Comparison of ENCODE assay signal across 11 mouse cellular contexts in genomic region chr5:82060679-82061078, GRCm38 (mm10).
DNase-seq lines count a peak whose midpoint lies in the region; ATAC-seq and TF ChIP-seq lines count a peak whose summit lies in the region.
"Had no signal": no experiment of that assay in that cellular context is flagged by ENCODE, and none has a peak within 500 bp of the region (broad histone marks: within the 10 kb centered on the region; RNA-seq: fewer than 3 reads in every experiment).

No protein-coding gene starts in this region.

- ATAC-seq in kidney, embryonic 14.5 days (ENCODE audit: low FRiP score, low TSS enrichment): no peak
- ATAC-seq in liver, postnatal 0 days: no peak
- no peak for ATAC-seq in forebrain, embryonic 13.5 days

- no peak for TF ChIP-seq EP300 in liver, postnatal 0 days (IDR thresholded peaks at IDR 0.05; ENCODE audit: low read depth)

- 0 out of 2 replicates have a peak, but pooled peaks have one; percentile 21 for TF ChIP-seq CTCF in kidney, adult 2 months (conservative IDR thresholded peaks at IDR 0.05; ENCODE audit: insufficient read depth, insufficient read length, low read depth, low read length)
- no peak for TF ChIP-seq CTCF in liver, postnatal 0 days (IDR thresholded peaks at IDR 0.05; ENCODE audit: low read depth)

- 31% methylated on average over 1 of the region's 1 CpGs for WGBS in kidney, adult 2 months
- 71% methylated on average over 1 of the region's 1 CpGs for WGBS in kidney, embryonic 14.5 days
- 50% methylated on average over 1 of the region's 1 CpGs for WGBS in liver, postnatal 0 days (ENCODE audit: insufficient replicate concordance)
- 58% methylated on average over 1 of the region's 1 CpGs for WGBS in forebrain, embryonic 13.5 days

- peaks cover 3% of the 10 kb centered on the region; the same call in 1 of the 2 replicates for H3K9me3 ChIP-seq in kidney, embryonic 14.5 days (ENCODE audit: control insufficient read depth, low read length)
- H3K9me3 ChIP-seq in liver, postnatal 0 days (ENCODE audit: low read length): no peaks in the 10 kb centered on the region
- H3K9me3 ChIP-seq in forebrain, embryonic 13.5 days (replicated peaks): 0 out of 2 replicates have a peak, but pooled peaks cover 4% of the 10 kb centered on the region
- H3K9me3 ChIP-seq: hindbrain, embryonic 13.5 days; liver, embryonic 13.5 days had no signal

- no peak overlapping the region for H3K27ac ChIP-seq in kidney, adult 2 months (ENCODE audit: insufficient read depth, low read depth, low read length)
- no peak overlapping the region for H3K27ac ChIP-seq in kidney, embryonic 14.5 days (ENCODE audit: low read depth, low read length)
- no peak overlapping the region for H3K27ac ChIP-seq in liver, postnatal 0 days (ENCODE audit: low read depth)
- no peak overlapping the region for H3K27ac ChIP-seq in forebrain, embryonic 13.5 days
- H3K27ac ChIP-seq: hindbrain, embryonic 13.5 days; liver, embryonic 13.5 days; neural tube, embryonic 12.5 days had no signal

- no peak overlapping the region for H3K9ac ChIP-seq in kidney, embryonic 14.5 days (ENCODE audit: low read depth, low read length)
- no peak overlapping the region for H3K9ac ChIP-seq in liver, postnatal 0 days (replicated peaks)
- no peak overlapping the region for H3K9ac ChIP-seq in forebrain, embryonic 13.5 days
- H3K9ac ChIP-seq: hindbrain, embryonic 13.5 days; liver, embryonic 13.5 days; neural tube, embryonic 12.5 days had no signal

- H3K4me3 ChIP-seq in kidney, adult 2 months (ENCODE audit: insufficient read depth, low read depth, low read length): no peak overlapping the region
- H3K4me3 ChIP-seq in kidney, embryonic 14.5 days (ENCODE audit: low read length): no peak overlapping the region
- no peak overlapping the region for H3K4me3 ChIP-seq in liver, postnatal 0 days (ENCODE audit: low read depth, low read length)
- no peak overlapping the region for H3K4me3 ChIP-seq in forebrain, embryonic 13.5 days
- H3K4me3 ChIP-seq: hindbrain, embryonic 13.5 days; liver, embryonic 13.5 days; neural tube, embryonic 12.5 days had no signal

- no peak overlapping the region for H3K4me2 ChIP-seq in kidney, embryonic 14.5 days (replicated peaks; ENCODE audit: low read depth, low read length)
- no peak overlapping the region for H3K4me2 ChIP-seq in liver, postnatal 0 days (ENCODE audit: low read depth, low read length)
- no peak overlapping the region for H3K4me2 ChIP-seq in forebrain, embryonic 13.5 days
- H3K4me2 ChIP-seq: hindbrain, embryonic 13.5 days; liver, embryonic 13.5 days; neural tube, embryonic 12.5 days had no signal

- no peak for TF ChIP-seq POLR2A in kidney, adult 2 months (IDR thresholded peaks at IDR 0.05; ENCODE audit: low read depth, low read length)

- H3K4me1 ChIP-seq in kidney, adult 2 months (ENCODE audit: control insufficient read depth, insufficient read depth, low read length): no peaks in the 10 kb centered on the region
- H3K4me1 ChIP-seq in kidney, embryonic 14.5 days (ENCODE audit: control insufficient read depth, insufficient read depth, low read length): no peaks in the 10 kb centered on the region
- no peaks in the 10 kb centered on the region for H3K4me1 ChIP-seq in liver, postnatal 0 days (ENCODE audit: insufficient read depth)
- no peaks in the 10 kb centered on the region for H3K4me1 ChIP-seq in forebrain, embryonic 13.5 days
- H3K4me1 ChIP-seq: hindbrain, embryonic 13.5 days; liver, embryonic 13.5 days; neural tube, embryonic 12.5 days had no signal

- DNase-seq in kidney, adult 2 months: peak; percentile 25
- DNase-seq in right cerebral cortex, adult 2 months (ENCODE audit: low spot score in 2 of 2): peak; percentile 24 to 29
- no peak for DNase-seq in right cerebral cortex, postnatal 10 days (ENCODE audit: low spot score in 2 of 2)
- peak; percentile 36 for DNase-seq in embryo, embryonic 11 days
- peak; percentile 16 for DNase-seq in retina, postnatal 1 day
- no peak for DNase-seq in liver, postnatal 0 days
- DNase-seq: liver, embryonic 13.5 days had no signal

- no peaks in the 10 kb centered on the region for H3K27me3 ChIP-seq in kidney, adult 2 months (replicated peaks; ENCODE audit: control insufficient read depth, insufficient read depth, low read length)
- no peaks in the 10 kb centered on the region for H3K27me3 ChIP-seq in kidney, embryonic 14.5 days (ENCODE audit: control insufficient read depth, insufficient read depth, low read length)
- H3K27me3 ChIP-seq in liver, postnatal 0 days (ENCODE audit: insufficient read depth, low read length): no peaks in the 10 kb centered on the region
- no peaks in the 10 kb centered on the region for H3K27me3 ChIP-seq in forebrain, embryonic 13.5 days
- H3K27me3 ChIP-seq: hindbrain, embryonic 13.5 days; liver, embryonic 13.5 days; neural tube, embryonic 12.5 days had no signal

- H3K36me3 ChIP-seq in kidney, adult 2 months (ENCODE audit: control insufficient read depth, insufficient read depth, low read length): no peaks in the 10 kb centered on the region
- H3K36me3 ChIP-seq in kidney, embryonic 14.5 days (ENCODE audit: control insufficient read depth, insufficient read depth, low read length): no peaks in the 10 kb centered on the region
- no peaks in the 10 kb centered on the region for H3K36me3 ChIP-seq in liver, postnatal 0 days (replicated peaks; ENCODE audit: insufficient read depth, low read length)
- no peaks in the 10 kb centered on the region for H3K36me3 ChIP-seq in forebrain, embryonic 13.5 days (ENCODE audit: poor library complexity, severe bottlenecking)
- H3K36me3 ChIP-seq: hindbrain, embryonic 13.5 days; liver, embryonic 13.5 days; neural tube, embryonic 12.5 days had no signal

Comparison
In these comparisons a context has a peak if more than half of its experiments do, and no peak if none do; other contexts are left out.
1. DNase-seq: peak in kidney, adult 2 months (single experiment), right cerebral cortex, adult 2 months (2 of 2), embryo, embryonic 11 days (single experiment) and retina, postnatal 1 day (single experiment); none in right cerebral cortex, postnatal 10 days (0 of 2) and liver, postnatal 0 days (single experiment).